Mouse (Mus musculus): ENCODE measurements around the gene Gprin2. TPM values are rescaled to one million over a fixed set of nuclear protein-coding genes. Genes with fewer than 3 reads are reported as not detected.
A peak's percentile ranks its signal among the peaks of the same experiment; 100 is the strongest.

Gene Gprin2
- 1 to 10 TPM; 6.3 TPM for total RNA-seq (2021)

GRCm38 (mm10) chr14:34201231-34202035 is at the start of gene Gprin2:
Gene Gprin2, minus strand, starts transcription at chr14:34201653.
- intact Hi-C loops (cut with DNase I) = no loop called here
- peak in 1 of 2 experiments; percentile 65 for DNase-seq (ENCODE audit: extremely low spot score in 1 of 2, low spot score in 2 of 2)

DNA sequence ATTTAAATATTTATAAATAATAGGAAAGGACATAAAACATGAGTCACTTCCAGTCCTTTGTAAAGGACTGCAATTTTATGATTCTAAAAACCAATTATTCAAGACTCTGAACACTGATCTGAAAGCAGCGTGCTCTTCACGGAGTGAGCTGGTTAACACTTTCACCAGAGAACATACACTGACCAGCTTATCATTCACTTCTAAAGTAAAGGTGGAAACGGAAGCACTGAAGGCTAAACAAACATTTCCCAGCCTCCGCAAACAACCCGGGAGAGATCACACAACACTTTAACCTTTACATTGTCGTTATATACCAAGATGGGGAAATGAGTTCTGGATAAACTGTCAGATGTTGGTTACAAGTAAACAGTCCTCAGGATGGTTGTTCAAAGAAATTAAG is 39.2 kb upstream of the Gprin2 start:
- no peak for DNase-seq (ENCODE audit: extremely low spot score in 1 of 2, low spot score in 2 of 2)
- intact Hi-C loops (cut with DNase I) = no loop called here

- intact Hi-C loops (cut with DNase I) = no loop called here
- DNase-seq (ENCODE audit: extremely low spot score in 1 of 2, low spot score in 2 of 2) = no peak
Measured at GRCm38 (mm10) chr14:34240263-34240662, 38.8 kb upstream of the Gprin2 start.

- intact Hi-C loops (cut with DNase I) = loop anchor here (5.0 kb wide), 1 partner anchor 153 kb away; no protein-coding TSS in a partner anchor
- DNase-seq (ENCODE audit: extremely low spot score in 1 of 2, low spot score in 2 of 2) = peak; percentile 31 to 77
Measured at GRCm38 (mm10) chr14:34234630-34235380, 33.4 kb upstream of the Gprin2 start.

GRCm38 (mm10) chr14:34233846-34234245 is 32.4 kb upstream of the Gprin2 start:
- no peak for DNase-seq (ENCODE audit: extremely low spot score in 1 of 2, low spot score in 2 of 2)
- intact Hi-C loops (cut with DNase I) = no loop called here

DNA sequence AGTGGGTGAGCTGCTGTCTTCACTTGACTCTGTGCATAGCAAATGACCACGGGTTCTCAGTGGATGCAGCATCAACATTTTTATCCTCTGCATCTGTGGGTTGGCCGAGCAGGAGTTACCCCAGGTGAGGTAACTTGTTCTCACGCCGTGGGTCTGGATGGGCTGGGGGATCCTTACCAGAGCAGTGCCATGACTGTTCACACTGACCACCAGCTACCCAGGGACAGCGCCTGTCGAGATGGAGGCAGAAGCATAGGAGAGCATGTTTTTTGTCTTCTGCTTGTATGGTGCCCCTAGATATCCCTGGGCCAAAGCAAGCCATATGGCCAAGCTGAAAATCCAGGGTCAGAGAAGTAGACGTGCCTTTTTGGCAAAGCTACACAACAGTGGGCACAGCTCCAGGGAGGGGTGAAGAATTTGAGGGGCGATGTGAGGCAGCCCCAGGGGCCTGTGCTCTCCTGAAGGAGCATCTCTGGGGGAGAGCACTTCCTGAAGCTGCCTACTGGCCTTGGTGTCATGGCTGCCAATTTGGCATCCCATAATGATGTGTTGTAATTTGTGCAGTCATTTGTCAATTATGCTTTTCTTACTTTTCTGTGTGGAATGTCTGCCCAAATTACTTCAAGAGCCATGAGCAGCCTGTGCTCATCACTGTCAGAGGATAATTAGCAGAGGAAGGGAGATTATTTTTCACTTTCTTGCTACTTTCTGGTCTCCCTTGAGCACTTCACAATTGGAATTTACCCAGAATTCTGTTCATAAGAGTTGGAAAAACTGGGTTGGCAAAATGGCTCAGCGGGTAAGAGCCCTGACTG is 31.6 kb upstream of the Gprin2 start:
- no peak for DNase-seq (ENCODE audit: extremely low spot score in 1 of 2, low spot score in 2 of 2)
- intact Hi-C loops (cut with DNase I) = no loop called here

DNA sequence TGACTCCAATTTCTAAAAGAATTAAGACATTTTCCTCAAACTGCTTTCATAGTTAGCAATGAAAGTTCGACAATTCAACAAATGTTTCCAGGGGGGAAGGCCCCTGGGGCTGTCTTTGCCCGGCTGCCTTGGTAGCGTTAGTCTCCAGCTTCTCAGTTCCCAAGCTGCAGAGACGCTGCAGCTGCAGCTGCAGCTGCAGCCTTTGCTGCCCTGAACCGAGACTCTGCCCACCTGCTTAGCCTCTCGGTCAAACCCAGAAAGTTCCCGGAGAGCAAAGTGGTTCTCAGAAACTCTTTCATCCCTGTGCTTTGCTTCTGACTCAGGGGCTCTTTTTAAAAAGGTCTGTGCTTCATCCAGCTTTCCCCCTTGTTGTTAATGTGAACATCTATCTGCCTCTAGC is 30.9 kb upstream of the Gprin2 start:
- intact Hi-C loops (cut with DNase I) = no loop called here
- DNase-seq (ENCODE audit: extremely low spot score in 1 of 2, low spot score in 2 of 2) = no peak

GRCm38 (mm10) chr14:34228830-34229506 is 27.5 kb upstream of the Gprin2 start:
- intact Hi-C loops (cut with DNase I) = no loop called here
- no peak for DNase-seq (ENCODE audit: extremely low spot score in 1 of 2, low spot score in 2 of 2)

GRCm38 (mm10) chr14:34227981-34228380 is 26.5 kb upstream of the Gprin2 start:
- intact Hi-C loops (cut with DNase I) = no loop called here
- DNase-seq (ENCODE audit: extremely low spot score in 1 of 2, low spot score in 2 of 2) = no peak

GRCm38 (mm10) chr14:34226566-34226965 is 25.1 kb upstream of the Gprin2 start:
- DNase-seq (ENCODE audit: extremely low spot score in 1 of 2, low spot score in 2 of 2) = peak; percentile 11 to 42
- intact Hi-C loops (cut with DNase I) = no loop called here

DNA sequence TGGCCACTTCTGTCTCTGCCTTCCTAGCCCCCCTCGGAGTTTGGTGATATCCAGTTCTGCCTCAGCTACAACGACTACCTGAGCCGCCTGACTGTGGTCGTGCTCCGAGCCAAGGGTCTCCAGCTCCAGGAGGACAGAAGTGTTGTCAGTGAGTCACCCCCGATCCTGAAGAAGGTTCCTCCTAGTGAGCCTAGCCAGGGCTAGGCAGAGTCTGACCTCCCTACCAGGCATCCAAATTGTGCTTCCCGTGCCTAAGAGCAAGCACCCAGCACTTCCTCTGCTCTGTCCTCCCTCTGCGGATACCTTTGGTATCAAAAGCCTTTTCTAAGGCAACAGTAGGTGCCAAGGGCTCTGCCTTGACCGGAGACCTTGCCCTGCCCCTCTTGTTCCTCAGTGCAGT is 24.5 kb upstream of the Gprin2 start:
- intact Hi-C loops (cut with DNase I) = no loop called here
- no peak for DNase-seq (ENCODE audit: extremely low spot score in 1 of 2, low spot score in 2 of 2)

- intact Hi-C loops (cut with DNase I) = no loop called here
- DNase-seq (ENCODE audit: extremely low spot score in 1 of 2, low spot score in 2 of 2) = peak in 1 of 2 experiments; percentile 51
Measured at GRCm38 (mm10) chr14:34223362-34223898, 22.0 kb upstream of the Gprin2 start.

GRCm38 (mm10) chr14:34221416-34222077 is 20.1 kb upstream of the Gprin2 start:
- no peak for DNase-seq (ENCODE audit: extremely low spot score in 1 of 2, low spot score in 2 of 2)
- intact Hi-C loops (cut with DNase I) = no loop called here

- no peak for DNase-seq (ENCODE audit: extremely low spot score in 1 of 2, low spot score in 2 of 2)
- intact Hi-C loops (cut with DNase I) = no loop called here
Measured at GRCm38 (mm10) chr14:34220426-34220825, 19.0 kb upstream of the Gprin2 start.

GRCm38 (mm10) chr14:34219786-34220198 is 18.3 kb upstream of the Gprin2 start:
- DNase-seq (ENCODE audit: extremely low spot score in 1 of 2, low spot score in 2 of 2) = peak in 1 of 2 experiments; percentile 45
- intact Hi-C loops (cut with DNase I) = no loop called here

DNA sequence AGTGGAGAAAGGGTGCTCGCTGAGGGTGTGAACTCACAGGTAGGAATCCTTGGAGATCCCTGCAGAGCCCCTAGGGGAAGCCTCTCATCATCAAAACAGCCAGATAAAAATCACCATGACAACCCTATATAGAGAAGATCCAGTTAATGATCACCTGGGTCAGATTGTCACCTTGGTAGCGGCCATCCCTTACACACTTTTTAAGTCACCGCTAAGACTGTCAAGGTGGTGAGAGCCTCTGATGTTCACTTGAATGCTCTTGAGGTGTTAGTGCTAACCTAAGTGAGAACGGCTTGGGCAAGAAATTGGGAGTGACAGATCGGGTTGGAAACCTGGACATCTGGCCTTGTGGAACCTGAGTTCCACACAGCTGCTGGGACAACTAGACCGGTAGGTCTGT is 17.8 kb upstream of the Gprin2 start, which contains the start of gene Syt15:
TSS of gene Syt15 (plus strand) at position 301 of the 400 bp plus-strand sequence.
- intact Hi-C loops (cut with DNase I) = no loop called here
- DNase-seq (ENCODE audit: extremely low spot score in 1 of 2, low spot score in 2 of 2) = no peak

DNA sequence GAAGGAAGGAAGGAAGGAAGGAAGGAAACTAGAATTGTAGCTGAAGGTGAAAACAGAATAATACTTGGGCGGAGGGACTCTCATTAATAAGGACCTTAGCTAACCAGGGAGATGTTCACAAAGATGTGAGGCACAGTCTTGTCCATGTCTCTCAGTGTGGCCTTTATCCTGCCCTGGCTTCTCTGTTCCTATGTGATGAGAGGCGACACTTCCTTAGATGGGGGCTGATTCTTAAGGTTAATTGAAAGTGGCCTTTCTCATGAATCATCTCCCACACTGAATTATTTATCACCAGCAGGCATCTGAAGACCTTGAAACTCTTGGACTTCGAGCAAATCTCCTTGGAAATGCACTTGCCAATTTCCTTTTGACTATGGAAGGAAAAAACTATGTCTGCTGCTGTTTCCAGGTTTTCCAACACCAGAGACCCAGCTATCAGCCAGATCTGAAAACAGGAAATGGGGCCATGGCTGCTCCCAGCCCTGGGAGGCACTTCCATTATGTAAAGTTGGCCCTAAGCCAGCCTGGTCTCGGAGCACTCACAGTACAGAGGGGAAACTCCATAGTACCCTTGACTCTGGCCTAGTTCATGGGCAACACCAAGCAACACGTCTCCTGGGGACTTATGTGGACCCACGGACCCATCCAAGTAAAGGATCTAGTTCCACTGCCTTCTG is 14.1 kb upstream of the Gprin2 start:
- DNase-seq (ENCODE audit: extremely low spot score in 1 of 2, low spot score in 2 of 2) = peak in 1 of 2 experiments; percentile 71
- intact Hi-C loops (cut with DNase I) = no loop called here
